Mouse (Mus musculus): ENCODE results near the gene Map4. TPM values are rescaled to one million over a fixed set of nuclear protein-coding genes. Genes with fewer than 3 reads are reported as not detected.
"Not testable (repeated sequence)": the region's sequence is repeated elsewhere in the genome, so short reads cannot be mapped to it uniquely, and the experiment has no call there.

The Map4 gene
- polyA plus RNA-seq, 1 experiment from 2014 or later: 55.6 TPM

GRCm38 (mm10) chr9:109968351-109969116 is 37.3 kb downstream of the Map4 start:
- Histone ChIP-seq H3K4me1 (no peaks in the 10 kb centered on the region), H3K4me3 (replicated peaks) (no peak overlapping the region)
- 55% methylated on average over 4 of the region's 4 CpGs for WGBS

GRCm38 (mm10) chr9:109969181-109969580 is 37.9 kb downstream of the Map4 start:
- ATAC-seq (ENCODE audit: insufficient read depth, low FRiP score, low read depth): no peak
- Histone ChIP-seq H3K27me3 (replicated peaks) (no peaks in the 10 kb centered on the region), H3K4me2 (no peak overlapping the region), H3K27ac (no peak overlapping the region), H3K9me3 (no peaks in the 10 kb centered on the region), H3K9ac (no peak overlapping the region), H3K4me3 (replicated peaks) (no peak overlapping the region), H3K36me3 (no peaks in the 10 kb centered on the region), H3K4me1 (no peaks in the 10 kb centered on the region)
- 59% methylated on average over 3 of the region's 3 CpGs for WGBS

More at GRCm38 (mm10) chr9:109968351-109969116, 37.3 kb downstream of the Map4 start:
- Histone ChIP-seq H3K27me3 (replicated peaks) (no peaks in the 10 kb centered on the region), H3K36me3 (no peaks in the 10 kb centered on the region), H3K27ac (no peak overlapping the region), H3K9ac (no peak overlapping the region), H3K4me2 (no peak overlapping the region), H3K9me3 (no peaks in the 10 kb centered on the region)
- no peak for ATAC-seq (ENCODE audit: insufficient read depth, low FRiP score, low read depth)

GRCm38 (mm10) chr9:109969792-109970336 is 38.6 kb downstream of the Map4 start:
- H3K9ac ChIP-seq: no peak overlapping the region
- no peaks in the 10 kb centered on the region for H3K4me1 ChIP-seq
- no peaks in the 10 kb centered on the region for H3K27me3 ChIP-seq (replicated peaks)
- no peaks in the 10 kb centered on the region for H3K9me3 ChIP-seq
- ATAC-seq (ENCODE audit: insufficient read depth, low FRiP score, low read depth): no peak
- 77% methylated on average over 4 of the region's 4 CpGs for WGBS
- H3K4me3 ChIP-seq (replicated peaks): no peak overlapping the region
- no peak overlapping the region for H3K27ac ChIP-seq
- H3K4me2 ChIP-seq: no peak overlapping the region
- no peaks in the 10 kb centered on the region for H3K36me3 ChIP-seq

- H3K4me3 ChIP-seq (replicated peaks); H3K36me3 ChIP-seq; H3K9me3 ChIP-seq; H3K9ac ChIP-seq; ATAC-seq (ENCODE audit: insufficient read depth, low FRiP score, low read depth); H3K27ac ChIP-seq; H3K27me3 ChIP-seq (replicated peaks); H3K4me1 ChIP-seq; H3K4me2 ChIP-seq: not testable (repeated sequence)
- WGBS: 94% methylated on average over 5 of the region's 5 CpGs
Measured at GRCm38 (mm10) chr9:109971711-109972110, 40.5 kb downstream of the Map4 start.

- not testable (repeated sequence) for H3K27ac ChIP-seq; H3K4me3 ChIP-seq (replicated peaks); H3K27me3 ChIP-seq (replicated peaks); H3K4me1 ChIP-seq; H3K9ac ChIP-seq; H3K9me3 ChIP-seq; H3K4me2 ChIP-seq; ATAC-seq (ENCODE audit: insufficient read depth, low FRiP score, low read depth); H3K36me3 ChIP-seq
- 90% methylated on average over 4 of the region's 4 CpGs for WGBS
Measured at GRCm38 (mm10) chr9:109980223-109980622, 49.0 kb downstream of the Map4 start.

GRCm38 (mm10) chr9:109985416-109985815 is 54.2 kb downstream of the Map4 start:
- H3K9me3 ChIP-seq: no peaks in the 10 kb centered on the region
- H3K27ac ChIP-seq: no peak overlapping the region
- no peaks in the 10 kb centered on the region for H3K36me3 ChIP-seq
- H3K4me2 ChIP-seq: no peak overlapping the region
- H3K4me1 ChIP-seq: no peaks in the 10 kb centered on the region
- ATAC-seq (ENCODE audit: insufficient read depth, low FRiP score, low read depth): peak; percentile 78; the same call in 1 of the 2 replicates
- no peak overlapping the region for H3K4me3 ChIP-seq (replicated peaks)
- no peak overlapping the region for H3K9ac ChIP-seq
- no peaks in the 10 kb centered on the region for H3K27me3 ChIP-seq (replicated peaks)
- 26% methylated on average over 4 of the region's 4 CpGs for WGBS

GRCm38 (mm10) chr9:109989084-109989483 is 57.8 kb downstream of the Map4 start:
- ATAC-seq (ENCODE audit: insufficient read depth, low FRiP score, low read depth): no peak
- no peaks in the 10 kb centered on the region for H3K27me3 ChIP-seq (replicated peaks)
- no peaks in the 10 kb centered on the region for H3K4me1 ChIP-seq
- H3K4me2 ChIP-seq: no peak overlapping the region
- no peak overlapping the region for H3K9ac ChIP-seq
- 89% methylated on average over 1 of the region's 1 CpGs for WGBS
- H3K27ac ChIP-seq: no peak overlapping the region
- H3K36me3 ChIP-seq: no peaks in the 10 kb centered on the region
- H3K9me3 ChIP-seq: no peaks in the 10 kb centered on the region
- no peak overlapping the region for H3K4me3 ChIP-seq (replicated peaks)

- no peak overlapping the region for H3K9ac ChIP-seq
Measured at GRCm38 (mm10) chr9:109997441-109997840, 66.2 kb downstream of the Map4 start.

GRCm38 (mm10) chr9:110001946-110002345 is 70.7 kb downstream of the Map4 start:
- Histone ChIP-seq H3K27me3 (replicated peaks) (no peaks in the 10 kb centered on the region), H3K4me1 (no peaks in the 10 kb centered on the region), H3K9ac (no peak overlapping the region), H3K36me3 (0 out of 2 replicates have a peak, but pooled peaks cover 2% of the 10 kb centered on the region), H3K27ac (no peak overlapping the region), H3K4me3 (replicated peaks) (no peak overlapping the region), H3K4me2 (no peak overlapping the region), H3K9me3 (no peaks in the 10 kb centered on the region)
- ATAC-seq (ENCODE audit: insufficient read depth, low FRiP score, low read depth): no peak
- 58% methylated on average over 1 of the region's 1 CpGs for WGBS

More at GRCm38 (mm10) chr9:109997441-109997840, 66.2 kb downstream of the Map4 start:
- Histone ChIP-seq H3K4me2 (no peak overlapping the region), H3K36me3 (0 out of 2 replicates have a peak, but pooled peaks cover 4% of the 10 kb centered on the region), H3K9me3 (no peaks in the 10 kb centered on the region), H3K27ac (no peak overlapping the region), H3K4me3 (replicated peaks) (no peak overlapping the region), H3K27me3 (replicated peaks) (no peaks in the 10 kb centered on the region), H3K4me1 (no peaks in the 10 kb centered on the region)
- ATAC-seq (ENCODE audit: insufficient read depth, low FRiP score, low read depth): no peak
- WGBS: 90% methylated on average over 4 of the region's 4 CpGs

GRCm38 (mm10) chr9:110002413-110002812 is 71.2 kb downstream of the Map4 start:
- H3K9ac ChIP-seq: no peak overlapping the region
- 0 out of 2 replicates have a peak, but pooled peaks cover 2% of the 10 kb centered on the region for H3K36me3 ChIP-seq
- H3K4me3 ChIP-seq (replicated peaks): no peak overlapping the region
- ATAC-seq (ENCODE audit: insufficient read depth, low FRiP score, low read depth): no peak
- no peak overlapping the region for H3K4me2 ChIP-seq
- no peak overlapping the region for H3K27ac ChIP-seq
- H3K9me3 ChIP-seq: no peaks in the 10 kb centered on the region
- 86% methylated on average over 3 of the region's 3 CpGs for WGBS
- H3K4me1 ChIP-seq: no peaks in the 10 kb centered on the region
- no peaks in the 10 kb centered on the region for H3K27me3 ChIP-seq (replicated peaks)

GRCm38 (mm10) chr9:110019224-110019623 is 88.0 kb downstream of the Map4 start:
- WGBS: 25% methylated on average over 7 of the region's 7 CpGs
- H3K27me3 ChIP-seq (replicated peaks): no peaks in the 10 kb centered on the region
- H3K27ac ChIP-seq: no peak overlapping the region
- no peak overlapping the region for H3K4me3 ChIP-seq (replicated peaks)
- no peaks in the 10 kb centered on the region for H3K36me3 ChIP-seq
- H3K9me3 ChIP-seq: no peaks in the 10 kb centered on the region
- ATAC-seq (ENCODE audit: insufficient read depth, low FRiP score, low read depth): no peak
- H3K9ac ChIP-seq: no peak overlapping the region
- H3K4me1 ChIP-seq: no peaks in the 10 kb centered on the region
- no peak overlapping the region for H3K4me2 ChIP-seq

GRCm38 (mm10) chr9:110020405-110020804 is 89.1 kb downstream of the Map4 start:
- no peak overlapping the region for H3K27ac ChIP-seq
- no peak overlapping the region for H3K4me2 ChIP-seq
- no peaks in the 10 kb centered on the region for H3K27me3 ChIP-seq (replicated peaks)
- no peak overlapping the region for H3K4me3 ChIP-seq (replicated peaks)
- H3K9me3 ChIP-seq: no peaks in the 10 kb centered on the region
- H3K4me1 ChIP-seq: no peaks in the 10 kb centered on the region
- ATAC-seq (ENCODE audit: insufficient read depth, low FRiP score, low read depth): no peak
- WGBS: 78% methylated on average over 5 of the region's 5 CpGs
- H3K9ac ChIP-seq: no peak overlapping the region
- H3K36me3 ChIP-seq: no peaks in the 10 kb centered on the region

Measured in stomach, embryonic 15.5 days (tissue).